Mouse (Mus musculus): ENCODE results near the gene Hnrnpl. TPM values are rescaled to one million over a fixed set of nuclear protein-coding genes. Genes with fewer than 3 reads are reported as not detected.

Gene Hnrnpl
- polyA plus RNA-seq, 1 experiment: 633 TPM

DNA sequence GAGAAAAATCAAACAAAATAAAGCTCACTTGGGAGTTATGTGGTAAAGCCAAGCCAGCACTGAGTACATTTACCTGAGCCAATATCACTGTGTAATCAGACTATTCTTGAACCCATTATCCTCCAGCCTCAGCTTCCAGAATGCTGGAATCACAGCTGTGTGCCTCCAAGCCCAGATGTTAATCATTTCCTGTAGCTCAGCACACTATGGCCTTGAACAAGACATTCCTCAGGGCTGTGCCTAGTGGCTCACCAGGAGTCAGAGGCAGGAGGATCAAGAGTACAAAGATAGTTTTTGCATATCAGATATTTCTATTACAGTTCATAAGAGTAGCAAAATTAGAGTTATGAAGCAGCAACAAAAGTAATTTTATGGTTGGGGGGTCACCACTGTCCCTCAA is 16.6 kb upstream of the Hnrnpl start:
- Histone ChIP-seq H3K27me3 (ENCODE audit: control insufficient read depth, insufficient read depth, low read length, poor library complexity, severe bottlenecking) (no peaks in the 10 kb centered on the region), H3K27ac (ENCODE audit: insufficient read depth, low read length) (no peak overlapping the region), H3K4me1 (ENCODE audit: control insufficient read depth, insufficient read depth, low read length) (peaks cover 5% of the 10 kb centered on the region), H3K36me3 (ENCODE audit: control insufficient read depth, insufficient read depth, low read length, poor library complexity, severe bottlenecking) (no peaks in the 10 kb centered on the region), H3K4me3 (ENCODE audit: low read depth, low read length) (no peak overlapping the region), H3K9me3 (replicated peaks; ENCODE audit: control insufficient read depth, insufficient read depth, low read length, poor library complexity, severe bottlenecking) (no peaks in the 10 kb centered on the region), H3K9ac (ENCODE audit: low read depth, poor library complexity, severe bottlenecking) (no peak overlapping the region)
- TF ChIP-seq EP300 (IDR thresholded peaks at IDR 0.05; ENCODE audit: insufficient read depth, low read depth, low read length) (no peak), POLR2A (IDR thresholded peaks at IDR 0.05; ENCODE audit: insufficient read depth, low read length) (no peak), CTCF (IDR thresholded peaks at IDR 0.05; ENCODE audit: low read depth, low read length) (no peak)

DNA sequence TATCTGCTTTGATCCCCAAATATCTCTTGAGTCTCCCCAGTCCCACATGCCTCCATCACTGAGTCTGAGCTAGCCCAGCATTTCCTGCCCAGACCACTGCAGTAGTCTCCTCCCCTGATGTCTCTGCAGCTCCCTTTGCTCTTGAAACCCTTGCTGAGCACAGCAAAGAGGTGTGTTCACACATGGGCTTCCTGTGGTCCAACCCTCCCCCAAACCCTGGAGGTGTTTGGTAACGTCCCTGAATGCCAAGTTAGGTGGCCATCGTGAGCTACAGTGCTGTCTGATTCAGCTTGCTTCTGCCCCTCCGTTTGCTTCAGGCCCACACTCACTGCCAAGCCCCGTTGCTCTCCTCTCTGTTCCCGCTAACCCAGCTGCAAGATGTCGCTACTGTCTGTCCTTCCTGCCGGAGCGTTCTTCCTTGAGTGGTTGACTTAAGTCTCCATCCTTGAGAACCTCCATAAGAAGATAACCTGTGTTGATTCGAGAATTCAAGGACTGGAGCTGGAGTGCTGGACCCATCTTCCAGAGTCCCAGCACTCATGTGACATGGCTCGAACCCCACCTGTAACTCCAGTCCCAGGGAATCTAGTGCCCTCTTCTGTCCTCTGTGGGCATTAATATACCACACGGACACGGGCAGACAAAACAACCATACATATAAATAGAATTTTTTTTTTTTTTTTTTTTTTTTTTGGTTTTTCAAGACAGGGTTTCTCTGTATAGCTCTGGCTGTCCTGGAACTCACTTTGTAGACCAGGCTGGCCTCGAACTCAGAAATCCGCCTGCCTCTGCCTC is 15.8 kb upstream of the Hnrnpl start:
- peak; percentile 35 for TF ChIP-seq CTCF (IDR thresholded peaks at IDR 0.05; ENCODE audit: low read depth, low read length)
- TF ChIP-seq POLR2A (IDR thresholded peaks at IDR 0.05; ENCODE audit: insufficient read depth, low read length): no peak
- Histone ChIP-seq H3K9me3 (replicated peaks; ENCODE audit: control insufficient read depth, insufficient read depth, low read length, poor library complexity, severe bottlenecking) (no peaks in the 10 kb centered on the region), H3K9ac (ENCODE audit: low read depth, poor library complexity, severe bottlenecking) (no peak overlapping the region), H3K27me3 (ENCODE audit: control insufficient read depth, insufficient read depth, low read length, poor library complexity, severe bottlenecking) (no peaks in the 10 kb centered on the region), H3K4me3 (ENCODE audit: low read depth, low read length) (peak overlapping the region; percentile 10; the same call in 1 of the 2 replicates), H3K4me1 (ENCODE audit: control insufficient read depth, insufficient read depth, low read length) (peaks cover 7% of the 10 kb centered on the region), H3K27ac (ENCODE audit: insufficient read depth, low read length) (no peak overlapping the region), H3K36me3 (ENCODE audit: control insufficient read depth, insufficient read depth, low read length, poor library complexity, severe bottlenecking) (no peaks in the 10 kb centered on the region)

DNA sequence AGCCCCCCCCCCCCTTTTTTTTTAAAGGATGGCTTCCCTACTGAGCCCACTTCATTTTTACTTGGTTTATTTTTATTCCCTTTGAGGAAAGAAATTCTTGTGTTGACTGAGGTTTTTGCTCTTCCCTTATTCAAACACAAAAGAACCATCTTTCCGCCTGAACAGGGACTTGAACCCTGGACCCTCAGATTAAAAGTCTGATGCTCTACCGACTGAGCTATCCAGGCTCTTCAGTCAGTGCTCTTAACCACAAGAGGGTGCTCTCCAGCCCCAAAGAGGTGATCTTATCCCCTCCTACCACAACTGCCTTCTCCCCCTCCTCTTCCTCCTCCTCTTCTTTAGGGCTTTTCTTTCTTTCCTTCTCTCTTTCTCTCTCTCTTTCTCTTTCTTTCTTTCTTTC is 14.5 kb upstream of the Hnrnpl start:
- Histone ChIP-seq H3K9me3 (replicated peaks; ENCODE audit: control insufficient read depth, insufficient read depth, low read length, poor library complexity, severe bottlenecking) (no peaks in the 10 kb centered on the region), H3K4me1 (ENCODE audit: control insufficient read depth, insufficient read depth, low read length) (peaks cover 7% of the 10 kb centered on the region), H3K36me3 (ENCODE audit: control insufficient read depth, insufficient read depth, low read length, poor library complexity, severe bottlenecking) (peaks cover 2% of the 10 kb centered on the region), H3K27me3 (ENCODE audit: control insufficient read depth, insufficient read depth, low read length, poor library complexity, severe bottlenecking) (no peaks in the 10 kb centered on the region), H3K27ac (ENCODE audit: insufficient read depth, low read length) (no peak overlapping the region), H3K9ac (ENCODE audit: low read depth, poor library complexity, severe bottlenecking) (no peak overlapping the region), H3K4me3 (ENCODE audit: low read depth, low read length) (no peak overlapping the region)
- TF ChIP-seq EP300 (IDR thresholded peaks at IDR 0.05; ENCODE audit: insufficient read depth, low read depth, low read length) (no peak), CTCF (IDR thresholded peaks at IDR 0.05; ENCODE audit: low read depth, low read length) (peak; percentile 41)

DNA sequence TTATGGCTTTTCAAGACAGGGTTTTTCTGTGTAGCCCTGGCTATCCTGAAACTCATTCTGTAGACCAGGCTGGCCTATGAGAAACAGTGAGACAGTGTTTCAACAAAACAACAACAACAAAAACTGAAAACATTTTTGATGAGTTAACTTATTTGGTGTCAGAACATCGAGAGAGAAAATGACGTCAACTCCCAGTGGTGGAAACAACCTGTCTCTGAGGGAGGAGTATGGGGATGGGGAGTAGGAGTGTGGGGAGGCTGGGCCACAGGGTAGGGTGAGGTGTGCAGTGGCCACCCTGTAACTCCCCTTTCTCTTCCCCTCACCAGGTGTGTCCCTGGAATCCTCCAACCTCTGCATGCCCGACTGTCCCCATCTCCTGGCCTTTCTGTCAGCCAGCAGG is 13.8 kb upstream of the Hnrnpl start:
- H3K9ac ChIP-seq (ENCODE audit: low read depth, poor library complexity, severe bottlenecking): no peak overlapping the region
- H3K36me3 ChIP-seq (ENCODE audit: control insufficient read depth, insufficient read depth, low read length, poor library complexity, severe bottlenecking): peaks cover 4% of the 10 kb centered on the region
- TF ChIP-seq POLR2A (IDR thresholded peaks at IDR 0.05; ENCODE audit: insufficient read depth, low read length) (no peak), EP300 (IDR thresholded peaks at IDR 0.05; ENCODE audit: insufficient read depth, low read depth, low read length) (no peak), CTCF (IDR thresholded peaks at IDR 0.05; ENCODE audit: low read depth, low read length) (no peak)
- H3K4me3 ChIP-seq (ENCODE audit: low read depth, low read length): no peak overlapping the region
- no peaks in the 10 kb centered on the region for H3K9me3 ChIP-seq (replicated peaks; ENCODE audit: control insufficient read depth, insufficient read depth, low read length, poor library complexity, severe bottlenecking)
- H3K27ac ChIP-seq (ENCODE audit: insufficient read depth, low read length): no peak overlapping the region
- H3K27me3 ChIP-seq (ENCODE audit: control insufficient read depth, insufficient read depth, low read length, poor library complexity, severe bottlenecking): no peaks in the 10 kb centered on the region
- H3K4me1 ChIP-seq (ENCODE audit: control insufficient read depth, insufficient read depth, low read length): peaks cover 7% of the 10 kb centered on the region

DNA sequence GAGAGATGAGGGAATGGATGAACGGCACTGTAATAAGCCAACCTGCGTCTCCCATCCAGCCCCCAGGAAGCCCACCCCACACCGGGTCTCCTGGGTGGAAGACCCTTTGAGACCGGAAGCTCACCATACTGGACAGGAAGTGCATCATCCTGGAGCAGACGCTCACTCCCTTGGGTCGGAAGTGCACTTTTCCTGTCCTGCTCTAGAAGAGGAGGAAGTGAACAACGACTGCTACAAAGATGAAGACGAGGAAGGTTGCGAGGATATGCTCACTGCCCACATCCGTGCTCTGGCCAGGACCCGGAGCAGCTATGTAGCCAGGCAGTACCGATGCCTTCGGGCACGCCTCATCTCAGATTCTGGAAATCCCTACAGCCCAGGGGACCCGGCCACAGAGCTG is 12.5 kb upstream of the Hnrnpl start:
- TF ChIP-seq CTCF (IDR thresholded peaks at IDR 0.05; ENCODE audit: low read depth, low read length) (no peak), POLR2A (IDR thresholded peaks at IDR 0.05; ENCODE audit: insufficient read depth, low read length) (peak; percentile 47)
- peak overlapping the region; percentile 90 for H3K4me3 ChIP-seq (ENCODE audit: low read depth, low read length)

DNA sequence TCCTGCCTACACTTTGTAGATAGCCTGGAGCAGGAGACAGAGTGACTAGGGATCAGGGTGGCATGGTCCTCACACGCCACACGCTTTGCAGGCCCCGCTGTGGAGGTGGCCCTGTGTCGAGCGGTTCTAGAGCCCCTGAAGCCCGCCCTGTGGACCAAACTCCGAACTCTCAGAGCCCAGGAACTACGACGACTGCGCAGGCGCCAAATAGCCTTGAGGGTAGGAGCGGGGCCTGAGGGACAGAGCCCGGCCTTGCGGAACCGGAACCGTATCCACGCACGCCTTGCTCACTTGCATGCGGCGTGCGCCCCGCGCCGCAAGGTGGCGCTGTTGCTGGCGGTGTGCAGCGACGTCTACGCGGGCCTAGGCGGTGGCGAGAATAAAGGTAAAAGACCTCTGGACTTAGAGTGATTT is 11.8 kb upstream of the Hnrnpl start:
- Histone ChIP-seq H3K4me3 (ENCODE audit: low read depth, low read length) (peak overlapping the region; percentile 90), H3K27ac (ENCODE audit: insufficient read depth, low read length) (peak overlapping the region; percentile 62), H3K9me3 (replicated peaks; ENCODE audit: control insufficient read depth, insufficient read depth, low read length, poor library complexity, severe bottlenecking) (no peaks in the 10 kb centered on the region), H3K9ac (ENCODE audit: low read depth, poor library complexity, severe bottlenecking) (peak overlapping the region; percentile 74), H3K27me3 (ENCODE audit: control insufficient read depth, insufficient read depth, low read length, poor library complexity, severe bottlenecking) (no peaks in the 10 kb centered on the region), H3K4me1 (ENCODE audit: control insufficient read depth, insufficient read depth, low read length) (peaks cover 1% of the 10 kb centered on the region), H3K36me3 (ENCODE audit: control insufficient read depth, insufficient read depth, low read length, poor library complexity, severe bottlenecking) (peaks cover 5% of the 10 kb centered on the region)
- TF ChIP-seq CTCF (IDR thresholded peaks at IDR 0.05; ENCODE audit: low read depth, low read length) (peak; percentile 97), POLR2A (IDR thresholded peaks at IDR 0.05; ENCODE audit: insufficient read depth, low read length) (no peak), EP300 (IDR thresholded peaks at IDR 0.05; ENCODE audit: insufficient read depth, low read depth, low read length) (peak; percentile 37; the same call in 1 of the 2 replicates)

More for the DNA sequence above, 12.5 kb upstream of the Hnrnpl start:
- no peaks in the 10 kb centered on the region for H3K9me3 ChIP-seq (replicated peaks; ENCODE audit: control insufficient read depth, insufficient read depth, low read length, poor library complexity, severe bottlenecking)
- no peaks in the 10 kb centered on the region for H3K27me3 ChIP-seq (ENCODE audit: control insufficient read depth, insufficient read depth, low read length, poor library complexity, severe bottlenecking)
- H3K36me3 ChIP-seq (ENCODE audit: control insufficient read depth, insufficient read depth, low read length, poor library complexity, severe bottlenecking): peaks cover 5% of the 10 kb centered on the region
- peaks cover 1% of the 10 kb centered on the region for H3K4me1 ChIP-seq (ENCODE audit: control insufficient read depth, insufficient read depth, low read length)
- peak overlapping the region; percentile 62 for H3K27ac ChIP-seq (ENCODE audit: insufficient read depth, low read length)
- H3K9ac ChIP-seq (ENCODE audit: low read depth, poor library complexity, severe bottlenecking): peak overlapping the region; percentile 74
